Mouse (Mus musculus): ENCODE measurements around the gene Wasl. TPM values are rescaled to one million over a fixed set of nuclear protein-coding genes. Genes with fewer than 3 reads are reported as not detected.

Gene Wasl
- 100 to 1,000 TPM; 147 to 150 TPM for total RNA-seq (2021)

DNA sequence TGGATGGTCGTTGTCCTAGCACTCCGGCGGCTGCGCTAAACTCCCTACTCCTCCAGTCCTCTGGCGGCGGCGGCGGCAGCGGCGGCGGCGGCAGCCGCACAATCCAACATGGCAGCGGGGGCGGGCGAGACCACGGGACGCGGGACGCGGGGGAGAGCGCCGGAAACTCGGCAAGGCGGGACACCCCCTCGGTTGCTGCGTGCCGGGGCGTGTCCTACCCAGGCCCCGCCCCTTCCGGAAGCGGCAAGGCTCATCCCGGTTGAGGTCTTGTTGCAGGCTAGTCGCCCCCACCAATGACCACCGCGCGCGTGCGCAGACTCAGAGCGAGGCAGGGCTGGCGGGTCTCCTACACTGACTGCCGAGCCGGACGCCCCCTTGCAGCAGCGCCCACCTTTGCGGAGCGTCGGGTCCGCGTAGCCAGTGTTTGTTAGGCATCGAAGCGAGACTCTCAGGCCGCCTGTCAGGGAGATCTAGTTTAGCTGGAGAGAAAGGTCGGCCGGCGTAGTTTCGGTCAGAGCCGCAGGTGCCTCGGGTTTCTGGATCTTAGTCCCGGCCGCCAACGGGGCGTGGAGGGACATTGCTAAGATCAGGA is at the start of gene Wasl:
TSS of gene Wasl (minus strand) at position 143 of the 592 bp plus-strand sequence.
- peak; percentile 99 for DNase-seq

DNA sequence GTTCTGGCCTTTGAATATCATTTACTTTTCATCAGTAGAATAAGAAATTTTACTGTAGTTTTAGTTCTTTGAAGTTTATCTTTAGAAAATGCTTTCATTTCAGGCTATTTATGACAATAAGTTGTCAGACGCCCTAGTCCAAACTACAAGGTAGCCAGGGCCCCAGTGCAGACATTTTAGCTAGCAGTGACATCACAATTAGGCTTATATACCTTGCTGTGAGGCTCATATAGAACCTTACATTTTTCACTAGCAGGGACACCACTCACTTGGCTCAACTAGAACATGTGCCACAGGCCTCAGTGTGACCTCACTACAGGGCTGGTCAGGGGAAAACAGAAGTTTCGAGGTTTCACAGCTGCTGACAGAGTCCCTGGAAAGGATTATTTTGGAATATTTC is 42.7 kb upstream of the Wasl start:
- no peak for DNase-seq

DNA sequence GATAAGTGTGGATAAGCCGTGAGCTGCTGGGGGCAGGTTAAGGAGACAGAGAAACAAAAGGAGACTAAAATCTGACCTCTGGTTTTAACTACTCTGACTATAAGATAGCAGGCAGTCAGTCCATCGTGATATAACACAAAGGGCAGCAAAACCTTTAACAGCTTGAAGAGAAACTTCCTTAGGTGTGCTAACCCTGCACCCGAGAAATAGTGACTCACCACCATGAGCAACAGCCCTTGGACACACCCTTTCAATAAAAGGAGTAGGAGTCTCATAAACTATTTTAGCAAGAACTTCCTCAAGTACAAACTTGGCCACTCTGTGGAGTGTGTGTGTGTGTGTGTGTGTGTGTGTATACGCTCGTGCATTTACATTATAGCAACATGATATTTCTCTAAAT is 42.3 kb upstream of the Wasl start:
- no peak for DNase-seq

DNA sequence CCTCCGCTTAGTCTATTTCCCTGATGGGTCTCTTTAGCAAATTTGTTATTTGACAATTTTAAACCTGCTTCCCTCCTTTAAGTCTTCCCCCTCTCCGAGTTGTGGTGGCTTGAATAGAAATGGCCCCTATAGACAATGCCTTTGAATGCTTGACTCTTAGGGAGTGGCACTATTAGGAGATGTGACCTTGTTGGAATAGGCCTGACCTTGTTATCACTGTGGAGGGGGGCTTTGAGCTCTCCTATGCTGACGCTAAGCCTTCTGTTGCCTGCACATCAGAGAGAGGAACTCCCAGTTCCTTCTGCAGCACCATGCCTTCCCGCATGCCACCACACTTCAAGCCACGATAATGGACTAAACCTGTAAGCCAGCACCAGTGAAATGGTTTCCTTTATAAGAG is 32.4 kb upstream of the Wasl start:
- no peak for DNase-seq

DNA sequence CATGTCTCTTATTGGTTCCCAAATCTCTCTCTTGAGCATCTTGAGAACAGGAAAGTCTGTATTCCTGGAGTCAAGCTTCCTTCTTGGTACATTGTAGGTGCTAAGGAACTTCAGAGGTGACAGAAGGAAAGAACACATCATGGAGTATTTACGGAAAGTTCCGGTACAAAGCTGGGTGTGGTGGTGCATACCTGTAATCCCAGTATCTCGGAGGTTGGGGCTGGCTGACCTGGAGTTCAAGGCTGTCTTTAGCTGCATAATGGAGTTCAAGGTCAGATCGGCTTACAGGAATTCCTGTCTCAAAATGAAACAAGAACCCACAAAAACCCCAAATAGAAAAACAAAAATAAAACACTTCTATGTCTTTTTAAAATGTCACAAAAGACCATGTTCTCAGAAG is 31.3 kb upstream of the Wasl start:
- DNase-seq: no peak

DNA sequence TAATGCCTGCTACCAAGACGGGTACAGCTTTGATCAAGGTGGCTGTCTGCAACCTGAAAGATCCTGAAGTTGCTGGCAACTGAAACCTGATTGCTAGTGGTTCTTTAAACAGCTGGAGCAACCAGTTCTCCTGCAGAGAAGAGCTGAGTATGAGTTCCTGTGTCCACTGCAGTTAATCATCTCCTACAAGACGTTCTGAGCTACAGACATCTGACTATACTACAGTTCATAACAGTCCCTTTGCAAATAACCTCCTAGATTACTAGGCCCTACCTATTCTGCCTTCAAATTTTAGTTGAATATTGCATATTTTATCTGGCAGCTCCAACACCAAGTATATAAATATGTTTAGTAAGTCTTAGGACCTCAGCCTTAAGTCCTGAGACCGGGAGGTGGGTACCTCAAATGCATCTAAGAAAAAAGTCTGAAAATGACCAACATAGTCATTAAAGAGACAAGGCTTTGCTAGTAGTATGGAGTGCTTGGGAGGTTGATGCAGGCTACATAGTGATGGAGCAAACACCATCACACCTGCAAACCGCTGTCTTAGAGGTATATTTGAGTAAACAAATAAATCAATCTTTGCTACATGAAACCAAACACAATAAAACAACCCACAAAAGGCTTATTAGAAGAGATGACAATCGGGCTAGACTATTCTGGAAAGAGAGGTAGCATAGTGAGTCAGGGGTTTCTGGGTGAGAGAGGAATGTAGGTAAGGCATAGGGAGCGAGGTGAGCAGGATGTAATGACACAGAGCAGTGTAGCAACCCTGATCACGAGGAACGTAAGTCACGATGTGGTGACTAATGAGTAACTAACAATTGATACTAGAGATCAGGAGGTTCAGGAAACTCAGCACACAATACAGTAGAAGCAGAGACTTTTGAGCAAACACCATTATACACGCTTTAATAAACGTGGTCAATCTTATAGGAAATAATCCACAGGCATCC is 29.9 kb upstream of the Wasl start:
- DNase-seq: no peak

DNA sequence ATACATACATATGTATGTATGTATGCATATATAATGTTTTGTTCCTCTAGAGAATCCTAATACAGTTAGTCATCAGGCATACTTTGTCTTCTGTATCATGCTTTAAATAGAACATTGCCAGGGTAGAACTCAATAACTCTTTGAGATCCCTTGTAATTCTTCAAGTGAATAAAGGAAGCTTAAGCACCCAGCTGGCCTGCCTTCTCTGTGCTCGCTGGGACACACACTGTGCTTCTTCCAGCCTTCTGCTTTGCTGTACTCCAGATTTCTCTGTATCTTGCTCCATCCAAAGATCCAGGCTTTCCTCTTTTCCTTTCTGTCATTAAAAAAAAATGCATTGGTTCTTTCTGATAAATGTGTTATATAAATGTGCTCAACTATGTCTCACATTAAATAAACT is 23.1 kb upstream of the Wasl start:
- DNase-seq: peak in 1 of 2 experiments; percentile 16

DNA sequence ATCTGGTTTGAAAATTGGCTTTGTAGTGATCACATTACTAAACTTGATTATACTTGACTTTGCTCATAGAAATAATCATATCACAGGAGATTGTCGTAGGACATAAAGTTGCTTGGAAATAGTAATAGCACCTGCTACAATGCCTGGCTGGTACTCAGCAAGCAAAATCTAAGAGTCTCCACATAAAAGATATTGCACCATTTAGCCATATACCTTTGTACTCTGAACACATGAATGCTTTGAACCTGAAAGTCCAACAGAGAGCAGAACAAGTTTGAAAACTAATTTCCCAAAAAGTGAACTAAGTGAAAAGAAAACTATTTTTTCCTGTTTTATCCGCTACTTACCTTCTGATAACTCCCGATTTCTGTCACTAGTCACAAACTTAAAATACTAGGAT is 18.3 kb upstream of the Wasl start:
- DNase-seq: no peak

DNA sequence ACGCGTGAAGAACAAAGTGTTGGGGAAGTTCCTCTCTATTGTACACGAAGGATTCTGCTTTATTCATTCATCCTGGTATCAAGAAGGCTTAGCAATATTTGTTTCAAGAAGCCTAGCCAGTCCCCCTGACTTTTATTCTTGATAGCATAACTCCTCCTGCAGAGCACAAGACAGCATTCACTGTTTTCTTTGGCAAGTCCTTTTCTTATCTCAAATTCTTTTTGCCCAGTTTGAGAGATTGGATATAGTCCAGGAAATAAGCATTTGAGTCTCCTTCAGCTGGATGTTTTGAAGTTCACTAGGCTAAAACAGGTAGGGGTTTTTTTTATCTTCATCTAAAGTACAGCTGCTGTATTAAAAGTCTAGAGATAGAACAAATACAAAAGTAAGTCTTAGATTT is 3.0 kb upstream of the Wasl start:
- DNase-seq: no peak

DNA sequence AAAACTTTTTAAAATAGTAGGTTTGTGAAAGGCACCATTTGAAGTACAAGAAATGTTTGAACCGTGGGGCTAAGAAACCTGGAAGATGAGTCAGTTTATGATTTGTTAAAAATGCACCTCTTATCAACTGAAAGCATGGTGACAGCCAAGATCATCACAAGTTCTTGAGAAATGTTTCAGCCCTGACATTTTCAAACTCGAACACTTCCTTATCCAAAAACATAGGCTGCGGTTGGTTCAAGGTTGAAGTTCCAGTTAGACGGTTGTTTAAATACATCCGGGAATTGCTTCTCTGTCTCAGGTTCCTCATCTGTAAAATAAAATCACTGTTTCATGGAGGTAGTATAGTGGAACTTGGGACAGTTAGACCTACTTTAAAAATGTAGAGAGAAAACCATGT is 1.4 kb upstream of the Wasl start:
- DNase-seq: no peak

DNA sequence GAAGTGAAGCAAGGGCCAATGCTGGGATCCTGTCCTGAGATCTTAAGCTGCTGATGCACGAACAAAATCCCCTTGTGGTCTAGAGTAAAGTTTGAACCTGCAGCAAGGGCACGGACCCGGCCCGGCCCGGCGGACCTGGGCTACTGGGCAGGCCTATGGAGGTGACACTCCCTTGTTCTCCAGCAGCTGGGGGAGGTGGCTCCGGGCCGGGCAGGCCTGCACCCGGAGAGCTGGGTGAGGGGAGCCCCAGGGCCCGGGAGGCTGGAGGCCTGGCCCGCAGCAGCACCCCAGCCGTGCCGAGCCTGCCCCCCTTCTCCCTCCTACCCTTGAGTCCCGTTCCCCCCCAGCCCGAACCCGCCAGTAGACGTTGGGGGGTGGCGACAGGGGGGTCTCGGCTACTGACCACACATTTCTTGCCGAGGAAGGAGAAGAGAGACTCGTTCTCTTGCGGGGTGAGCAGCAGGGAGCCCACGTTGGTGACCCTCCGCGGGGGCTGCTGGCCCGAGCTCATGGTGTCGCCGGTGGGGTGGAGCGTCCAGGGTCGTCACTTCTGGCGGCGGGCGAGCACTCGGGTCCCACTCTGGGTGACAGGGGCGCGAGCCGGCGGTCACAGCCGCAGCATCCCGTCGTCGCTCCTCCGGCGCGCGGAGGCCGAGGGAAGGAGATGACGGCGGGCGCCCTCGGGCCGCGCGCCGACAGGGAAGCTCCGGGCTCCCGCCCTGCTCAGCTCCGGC is 509 bp downstream of the Wasl start:
- DNase-seq: peak; percentile 35 to 38

DNA sequence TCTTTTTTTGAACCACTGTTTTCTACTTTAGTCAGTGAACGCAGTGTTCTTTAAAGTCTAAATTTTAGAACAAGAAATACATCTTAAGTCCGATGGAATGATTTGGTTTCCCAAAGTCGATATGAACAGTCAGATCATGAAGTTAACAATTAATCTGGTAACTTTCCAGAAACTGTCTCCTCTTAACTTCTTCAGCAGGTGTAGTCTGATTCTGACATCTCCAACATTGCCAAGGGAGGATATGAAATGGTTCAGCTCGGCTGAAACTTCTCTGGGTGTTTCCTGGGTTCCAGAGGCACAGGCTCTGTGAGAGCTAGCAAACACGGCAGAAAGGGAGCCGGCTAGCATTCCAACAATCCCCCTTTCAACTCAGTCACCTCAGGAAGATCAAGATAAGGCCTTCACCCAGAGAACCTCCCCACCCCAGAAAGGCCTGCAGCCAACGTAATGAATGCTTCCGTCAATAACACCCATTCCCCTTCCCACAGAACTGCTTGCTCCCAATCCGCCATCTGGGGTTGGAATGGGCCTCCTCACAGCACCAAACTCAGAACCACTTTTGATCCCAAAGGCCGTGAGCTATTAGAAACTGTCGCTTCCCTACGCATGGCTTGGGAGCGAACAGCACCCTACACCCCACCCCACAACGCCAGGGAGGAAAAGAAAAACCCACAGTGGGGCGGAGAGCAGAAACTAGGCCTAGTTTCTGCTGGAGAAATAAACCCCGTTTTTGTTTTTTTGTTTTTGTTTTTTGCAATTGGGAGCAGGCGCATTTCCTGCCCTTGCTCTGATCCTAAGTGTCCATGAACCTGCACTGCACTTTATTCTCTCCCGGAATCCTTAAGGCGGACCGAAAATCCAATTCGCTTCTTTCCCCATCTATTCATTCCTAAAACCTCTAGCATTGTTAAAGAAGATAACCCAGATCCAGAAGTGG is 1.3 kb downstream of the Wasl start:
- peak; percentile 30 to 45 for DNase-seq

DNA sequence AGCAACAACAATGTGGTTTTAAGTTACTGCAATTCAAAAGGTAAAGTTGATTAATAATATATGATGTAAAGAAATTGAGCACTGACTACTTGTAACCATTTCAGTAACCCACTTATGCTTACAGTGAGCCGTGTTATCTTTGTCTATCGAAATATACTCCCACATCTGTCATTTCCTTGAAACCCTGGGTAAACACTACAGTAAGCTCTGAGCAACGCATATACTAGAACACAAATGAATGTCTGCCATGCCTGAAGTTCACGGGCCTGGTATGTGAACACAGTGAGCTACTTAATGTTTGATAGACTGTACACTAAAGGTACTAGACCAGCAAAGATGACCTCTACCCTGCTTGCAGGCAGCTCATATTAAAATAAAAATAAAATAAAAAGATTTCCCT is 2.3 kb downstream of the Wasl start:
- no peak for DNase-seq

DNA sequence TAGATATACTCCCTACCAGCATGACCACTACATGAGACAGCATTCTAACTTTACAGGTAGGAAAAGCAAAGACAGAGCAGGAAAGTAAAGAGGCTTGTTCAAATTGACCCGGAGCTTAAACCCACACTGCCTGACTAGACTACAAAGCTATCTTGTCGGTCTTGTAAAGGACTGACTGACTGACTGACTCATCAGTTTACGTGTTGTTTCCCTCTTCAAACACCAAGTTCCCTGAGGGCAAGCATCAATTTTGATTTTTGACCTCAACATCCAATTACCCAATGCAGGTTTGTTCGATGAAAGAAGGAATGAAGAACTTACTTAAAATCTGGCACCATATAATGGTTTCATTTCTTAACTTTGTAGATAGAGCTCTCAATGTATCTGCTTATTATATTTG is 2.9 kb downstream of the Wasl start:
- no peak for DNase-seq

DNA sequence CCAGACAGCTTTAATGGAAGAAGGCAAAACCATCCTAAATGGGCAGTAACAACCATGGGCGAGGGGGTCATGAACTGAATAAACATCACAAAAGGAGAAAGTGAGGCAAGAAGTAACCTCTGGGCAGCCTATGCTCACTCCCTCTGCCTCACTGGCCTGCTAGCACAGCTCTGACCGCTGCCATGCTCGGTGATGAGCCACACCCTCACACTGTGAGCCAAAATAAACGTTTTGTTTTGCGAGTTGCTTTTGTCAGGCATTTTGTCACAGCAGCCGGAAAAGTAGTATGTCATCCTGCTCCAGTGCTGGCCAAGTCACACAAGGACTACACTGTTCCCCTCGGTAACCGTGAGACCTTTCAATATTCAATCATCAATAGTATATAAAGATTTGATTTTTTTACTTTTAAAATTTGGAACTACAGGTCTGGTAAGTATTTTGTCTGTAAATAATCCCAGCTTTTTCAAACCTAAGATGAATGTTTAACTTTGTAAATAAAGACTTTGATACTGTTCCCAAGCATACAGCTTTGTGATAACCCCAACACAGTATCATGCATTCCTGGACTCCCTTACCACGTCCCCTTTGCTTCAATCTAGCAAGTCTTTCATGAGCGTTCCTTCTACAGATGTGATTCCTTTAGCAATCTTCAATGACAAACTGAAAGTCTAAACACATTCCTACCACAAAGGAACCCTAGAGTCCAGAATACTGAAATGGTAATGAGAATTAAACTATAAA is 7.0 kb downstream of the Wasl start:
- DNase-seq: no peak

DNA sequence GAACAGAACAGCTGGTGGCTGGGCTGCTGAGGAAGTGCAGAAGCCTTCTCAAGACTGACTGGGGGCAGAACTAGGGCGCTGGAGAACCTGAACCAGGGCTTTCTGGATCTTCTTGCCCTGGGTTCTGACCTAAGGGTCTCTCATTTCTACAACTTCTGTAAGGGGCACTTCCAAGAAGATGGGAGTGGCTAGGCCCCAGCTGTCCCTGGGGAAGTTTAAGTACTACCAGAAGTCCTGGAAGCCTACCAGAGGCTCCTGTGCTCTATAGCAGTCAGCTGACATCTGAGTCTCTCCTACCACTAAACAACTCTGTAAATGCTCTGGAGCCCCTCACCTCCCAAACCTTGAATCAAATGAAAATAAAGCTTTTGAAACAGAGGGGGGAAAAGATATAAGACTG is 8.7 kb downstream of the Wasl start:
- no peak for DNase-seq

DNA sequence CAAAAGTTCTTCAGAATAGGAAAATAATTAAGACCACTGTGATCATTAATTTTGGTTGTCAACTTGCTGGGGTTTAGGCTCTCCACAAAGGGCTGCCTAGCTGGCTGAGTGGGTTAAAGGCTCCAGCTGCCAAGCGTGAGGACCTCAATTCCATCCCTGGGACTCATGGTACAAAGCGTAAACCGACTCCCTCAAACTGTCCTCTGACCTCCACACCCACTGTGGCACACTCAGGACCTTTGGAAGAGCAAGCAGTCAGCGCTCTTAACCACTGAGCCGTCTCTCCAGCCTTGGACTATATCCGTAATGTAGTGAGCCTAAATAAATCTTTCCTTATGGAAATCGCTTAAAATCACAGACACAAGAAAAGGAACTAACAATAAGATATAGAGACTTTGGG is 13.3 kb downstream of the Wasl start:
- DNase-seq: no peak

DNA sequence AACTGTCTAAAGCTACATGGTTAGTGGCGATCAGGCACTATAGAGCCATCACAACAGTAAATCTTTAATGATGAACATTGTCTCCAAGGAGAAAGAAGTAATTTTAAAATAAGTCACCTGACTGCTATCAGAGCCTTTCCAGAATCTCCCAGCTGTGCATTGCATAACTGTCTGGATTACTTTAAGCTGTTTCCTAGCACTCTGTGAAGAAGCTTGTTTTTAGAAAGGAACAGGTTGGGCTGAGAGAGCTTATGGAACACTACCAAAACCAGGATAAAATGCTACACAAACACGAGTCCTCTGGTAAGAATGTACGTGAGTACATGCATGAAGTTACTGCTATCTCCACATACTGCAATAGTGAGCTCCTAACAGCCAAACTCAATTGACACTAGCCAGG is 14.1 kb downstream of the Wasl start:
- no peak for DNase-seq

DNA sequence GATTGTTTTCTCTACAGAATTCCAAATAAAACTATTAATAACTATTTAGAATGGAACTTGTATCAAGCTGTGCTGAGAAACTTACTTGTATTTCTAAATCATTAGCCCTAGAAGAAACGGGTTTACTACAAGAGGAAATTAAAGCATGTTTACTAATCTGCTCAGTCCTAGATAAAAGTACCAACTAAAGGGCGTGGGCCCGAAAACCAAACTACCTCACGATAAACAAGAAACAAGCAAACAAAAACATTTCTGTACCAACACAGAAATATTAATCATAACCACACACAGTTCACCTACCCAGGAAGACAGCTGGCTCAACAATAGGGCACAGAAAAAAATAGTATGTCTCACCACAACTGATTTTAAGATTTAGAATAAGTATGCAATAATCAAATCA is 16.4 kb downstream of the Wasl start:
- DNase-seq: no peak

DNA sequence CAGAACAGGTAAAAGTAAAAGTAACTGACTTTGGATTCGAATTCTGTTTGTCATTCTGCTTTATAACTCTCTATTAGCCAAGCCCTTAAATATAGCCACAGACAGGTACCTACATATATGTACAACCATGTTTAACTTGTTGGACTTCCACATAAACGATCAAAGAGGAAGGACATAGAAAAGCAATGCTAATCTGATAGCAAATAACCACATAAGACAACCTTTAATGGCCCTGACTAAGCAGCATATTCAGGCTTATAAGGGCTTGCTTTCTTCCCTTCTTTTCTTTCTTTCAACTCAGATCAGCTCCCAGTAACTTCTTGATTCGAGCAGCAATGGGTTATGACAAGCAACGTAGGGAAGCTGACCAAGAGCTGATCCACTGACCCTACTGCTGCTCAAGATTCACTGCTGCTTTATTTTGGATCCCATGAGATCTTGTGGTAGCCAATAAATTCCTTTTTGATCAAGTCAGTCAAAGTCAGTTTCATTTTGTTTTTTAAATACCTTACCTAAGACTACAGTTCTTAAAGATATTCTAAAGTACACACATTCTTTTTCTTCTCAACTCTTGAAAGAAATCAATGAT is 17.6 kb downstream of the Wasl start:
- no peak for DNase-seq

All from layer of hippocampus, postnatal 36 days (tissue).